Mouse (Mus musculus) embryonic facial prominence, embryonic 10.5 days (tissue): ENCODE data around the gene Gca. TPM values are rescaled to one million over a fixed set of nuclear protein-coding genes. Genes with fewer than 3 reads are reported as not detected.
"Not testable (repeated sequence)": the region's sequence is repeated elsewhere in the genome, so short reads cannot be mapped to it uniquely, and the experiment has no call there.

ENCODE experiments used
- DNase-seq: peaks from one replicate; pipeline ENCODE4 v3.0.0-alpha.2; 2017; ENCODE audit warnings: low spot score
- H3K27ac ChIP-seq: fragments of 300-500 bp; sonication (generic); replicated peaks from 2 replicates; pipeline ENCODE4 v1.5.1; 2016; ENCODE audit warnings: mild to moderate bottlenecking
- H3K27me3 ChIP-seq: fragments of 300-500 bp; sonication (generic); replicated peaks from 2 replicates; pipeline ENCODE4 v1.6.1; 2016; ENCODE audit warnings: low read depth, mild to moderate bottlenecking; ENCODE audit not compliant: poor library complexity, severe bottlenecking
- H3K36me3 ChIP-seq: fragments of 300-500 bp; sonication (generic); replicated peaks from 2 replicates; pipeline ENCODE4 v1.6.1; 2016; ENCODE audit warnings: mild to moderate bottlenecking, moderate library complexity
- H3K4me1 ChIP-seq: fragments of 300-500 bp; sonication (generic); 2 replicates; pipeline ENCODE4 v1.6.1; 2016
- H3K4me3 ChIP-seq: fragments of 300-500 bp; sonication (generic); 2 replicates; pipeline ENCODE4 v1.5.1; 2016; ENCODE audit warnings: mild to moderate bottlenecking, moderate library complexity
- H3K9me3 ChIP-seq: fragments of 300-500 bp; sonication (generic); 2 replicates; pipeline ENCODE4 v1.6.1; 2016; ENCODE audit warnings: mild to moderate bottlenecking
- WGBS: fragments of 180-500 bp; shearing (Covaris S2); methylation state at CpG from one replicate; pipeline ENCODE4 v1.1.7; 2016; 5-methylcytosine and 5-hydroxymethylcytosine counted together
- polyA plus RNA-seq: library from polyadenylated mRNA; unstranded; fragments of >200 nt; fragmentation: Nextera tagmentation; extraction: Ambion mirVana; gene quantifications from 2 replicates; pipeline ENCODE4 v1.2.1, GENCODE M21; 2016

Gca gene
- polyA plus RNA-seq, 1 experiment from 2014 or later: 2.3 TPM

DNA sequence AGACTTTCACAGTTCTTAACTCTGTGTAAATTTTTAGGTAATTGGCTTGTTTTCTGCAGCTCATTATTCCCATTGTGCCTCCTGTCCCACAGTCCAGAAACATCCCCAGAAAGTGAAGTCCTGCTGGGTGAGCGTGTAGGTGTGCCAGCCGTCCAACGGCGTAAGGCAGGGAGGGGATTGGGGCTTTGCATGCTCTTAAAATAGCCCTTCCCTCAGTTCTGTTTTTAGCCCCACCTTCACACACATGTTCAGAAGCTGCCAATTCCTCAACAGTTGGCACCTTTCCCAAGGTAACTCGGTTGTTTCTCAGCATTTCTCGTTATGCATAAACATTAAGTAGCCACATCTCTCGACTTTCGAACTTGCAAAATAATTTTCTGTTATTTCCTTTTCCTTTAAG, 17.6 kb downstream of the Gca start:
- WGBS: 82% methylated on average over 8 of the region's 8 CpGs

DNA sequence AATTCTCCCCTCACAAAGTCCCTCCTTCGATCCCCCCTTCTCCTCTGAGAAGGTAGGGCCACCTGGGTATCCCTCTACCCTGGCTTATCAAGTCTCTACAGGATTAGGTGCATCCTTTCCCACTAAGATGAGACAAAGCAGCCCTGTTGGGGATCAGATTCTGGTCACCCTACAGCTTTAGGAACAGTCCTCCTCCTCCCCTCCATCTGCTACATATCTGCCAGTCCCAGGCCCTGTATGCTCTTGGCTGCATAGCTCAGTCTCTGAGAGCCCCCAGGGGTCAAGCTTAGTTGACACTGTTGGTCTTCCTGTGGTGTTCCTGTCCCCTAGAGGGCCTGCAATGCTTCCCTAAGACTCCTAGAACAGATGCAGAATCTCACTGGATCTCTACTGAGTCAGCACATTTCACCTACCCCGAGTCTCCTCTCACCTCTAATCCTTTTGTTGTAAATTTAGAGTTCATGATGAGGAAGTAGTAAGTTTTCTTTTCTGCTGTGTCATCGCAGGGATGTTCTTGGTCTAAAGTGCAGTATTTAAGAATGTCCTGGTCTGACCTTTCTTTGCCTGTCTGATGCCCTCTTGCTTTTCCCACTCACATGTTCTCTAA, 21.0 kb downstream of the Gca start:
- 63% methylated on average over 3 of the region's 3 CpGs for WGBS
- H3K4me3 ChIP-seq: no peak overlapping the region
- H3K27ac ChIP-seq: no peak overlapping the region
- no peaks in the 10 kb centered on the region for H3K27me3 ChIP-seq
- H3K4me1 ChIP-seq: no peaks in the 10 kb centered on the region
- H3K36me3 ChIP-seq: no peaks in the 10 kb centered on the region
- no peak for DNase-seq
- no peaks in the 10 kb centered on the region for H3K9me3 ChIP-seq

More for the DNA sequence above, 17.6 kb downstream of the Gca start:
- no peaks in the 10 kb centered on the region for H3K36me3 ChIP-seq
- no peaks in the 10 kb centered on the region for H3K27me3 ChIP-seq
- no peak overlapping the region for H3K4me3 ChIP-seq
- H3K9me3 ChIP-seq: no peaks in the 10 kb centered on the region
- DNase-seq: no peak
- no peak overlapping the region for H3K27ac ChIP-seq
- no peaks in the 10 kb centered on the region for H3K4me1 ChIP-seq

DNA sequence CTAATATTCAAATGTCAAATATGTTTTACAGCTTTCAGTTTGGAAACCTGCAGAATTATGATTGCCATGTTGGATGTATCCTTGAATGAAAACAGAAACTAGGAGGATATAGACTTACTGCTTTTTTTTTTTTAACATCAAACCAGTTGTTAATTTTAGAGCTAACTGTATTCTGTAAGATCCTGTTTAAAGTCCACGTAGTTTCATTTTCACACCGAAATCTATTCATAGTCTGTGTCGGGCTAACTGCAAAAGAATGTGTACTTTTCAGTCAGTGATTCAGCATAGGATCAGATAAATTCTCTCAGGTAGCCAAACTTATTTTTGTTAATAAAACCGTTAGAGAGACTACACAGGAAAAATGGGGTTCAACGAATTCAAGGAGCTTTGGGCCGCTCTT, 21.8 kb downstream of the Gca start:
- no peak overlapping the region for H3K27ac ChIP-seq
- H3K27me3 ChIP-seq: no peaks in the 10 kb centered on the region
- no peak for DNase-seq
- 87% methylated on average over 6 of the region's 6 CpGs for WGBS
- no peaks in the 10 kb centered on the region for H3K4me1 ChIP-seq
- no peak overlapping the region for H3K4me3 ChIP-seq
- H3K9me3 ChIP-seq: no peaks in the 10 kb centered on the region
- H3K36me3 ChIP-seq: no peaks in the 10 kb centered on the region

DNA sequence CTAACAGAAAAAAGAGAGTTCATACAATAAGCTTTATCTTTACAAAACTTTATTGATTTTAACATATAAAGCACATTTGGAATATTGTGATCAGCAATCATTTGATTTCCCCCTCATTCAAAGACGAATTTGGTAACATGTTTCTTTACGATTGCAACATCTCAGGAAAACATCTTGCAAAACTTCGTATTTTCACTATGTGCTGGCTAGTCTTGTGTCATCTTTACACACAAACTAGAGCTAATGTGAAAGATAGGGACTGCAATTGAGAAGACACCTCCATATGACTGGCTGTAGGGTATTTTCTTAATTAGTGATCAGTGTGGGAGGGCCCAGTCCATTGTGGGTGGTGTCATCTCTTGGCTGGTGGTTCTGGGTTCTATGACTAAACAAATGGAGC, 42.2 kb downstream of the Gca start:
- H3K36me3 ChIP-seq: no peaks in the 10 kb centered on the region
- DNase-seq: no peak
- no peak overlapping the region for H3K27ac ChIP-seq
- H3K4me3 ChIP-seq: no peak overlapping the region
- WGBS: 92% methylated on average over 3 of the region's 3 CpGs
- H3K27me3 ChIP-seq: no peaks in the 10 kb centered on the region
- no peaks in the 10 kb centered on the region for H3K4me1 ChIP-seq
- H3K9me3 ChIP-seq: no peaks in the 10 kb centered on the region

DNA sequence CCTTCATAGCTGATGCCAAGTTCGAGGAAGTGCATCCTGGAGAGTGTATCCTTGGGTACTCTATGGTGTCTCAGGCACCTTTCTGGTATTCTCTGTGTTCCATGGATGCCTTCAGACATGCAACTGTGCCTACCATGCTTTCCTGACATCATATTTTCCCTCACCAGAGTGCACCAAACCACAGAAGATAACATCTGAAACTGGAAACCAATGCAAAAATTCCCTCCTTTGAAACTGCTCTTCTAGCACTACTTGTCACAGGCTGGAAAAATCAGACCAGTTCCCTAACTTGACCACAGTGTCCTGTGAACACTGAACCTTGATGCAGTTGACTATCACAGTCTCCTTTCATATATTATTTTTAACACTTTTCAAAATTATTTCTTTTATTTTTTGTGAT, 45.5 kb downstream of the Gca start:
- Histone ChIP-seq H3K27ac (no peak overlapping the region), H3K4me3 (no peak overlapping the region), H3K36me3 (no peaks in the 10 kb centered on the region), H3K9me3 (no peaks in the 10 kb centered on the region), H3K4me1 (no peaks in the 10 kb centered on the region), H3K27me3 (no peaks in the 10 kb centered on the region)
- WGBS: 77% methylated on average over 1 of the region's 1 CpGs
- DNase-seq: no peak

DNA sequence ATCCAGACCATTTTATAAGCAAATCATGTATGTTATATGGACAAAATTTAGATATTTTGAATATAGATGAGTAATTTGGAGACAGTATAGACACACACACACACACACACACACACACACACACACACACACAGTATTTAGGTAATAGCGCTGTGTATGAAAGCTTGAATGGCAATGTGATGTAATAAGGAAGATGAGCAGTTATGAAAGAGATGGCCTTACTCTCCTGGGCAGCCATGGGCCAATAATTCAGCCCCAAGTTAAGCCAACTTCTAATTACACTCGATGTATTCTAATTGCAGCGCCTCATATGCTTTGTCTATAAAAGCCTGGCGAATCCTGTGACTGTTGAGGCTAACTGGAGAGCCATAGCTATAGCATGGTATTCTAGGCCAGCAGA, 50.3 kb downstream of the Gca start:
- not testable (repeated sequence) for H3K27me3 ChIP-seq, DNase-seq, H3K36me3 ChIP-seq, H3K4me3 ChIP-seq, H3K4me1 ChIP-seq, H3K9me3 ChIP-seq, H3K27ac ChIP-seq
- 91% methylated on average over 4 of the region's 4 CpGs for WGBS

DNA sequence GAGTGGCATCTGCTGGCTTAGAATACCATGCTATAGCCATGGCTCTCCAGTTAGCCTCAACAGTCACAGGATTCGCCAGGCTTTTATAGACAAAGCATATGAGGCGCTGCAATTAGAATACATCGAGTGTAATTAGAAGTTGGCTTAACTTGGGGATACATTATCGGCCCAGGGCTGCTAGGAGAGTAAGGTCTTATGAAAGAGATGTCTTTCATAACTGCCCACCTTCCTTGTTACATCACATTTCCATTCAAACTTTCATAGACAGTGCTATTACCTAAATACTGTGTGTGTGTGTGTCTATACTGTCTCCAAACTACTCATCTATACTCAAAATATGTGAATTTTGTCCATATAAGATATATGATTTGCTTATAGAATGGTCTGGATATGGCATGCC, 51.2 kb downstream of the Gca start:
- Histone ChIP-seq H3K27me3 (no peaks in the 10 kb centered on the region), H3K4me1 (no peaks in the 10 kb centered on the region), H3K36me3 (no peaks in the 10 kb centered on the region), H3K27ac (no peak overlapping the region), H3K4me3 (no peak overlapping the region), H3K9me3 (no peaks in the 10 kb centered on the region)
- DNase-seq: no peak
- WGBS: 93% methylated on average over 4 of the region's 4 CpGs

DNA sequence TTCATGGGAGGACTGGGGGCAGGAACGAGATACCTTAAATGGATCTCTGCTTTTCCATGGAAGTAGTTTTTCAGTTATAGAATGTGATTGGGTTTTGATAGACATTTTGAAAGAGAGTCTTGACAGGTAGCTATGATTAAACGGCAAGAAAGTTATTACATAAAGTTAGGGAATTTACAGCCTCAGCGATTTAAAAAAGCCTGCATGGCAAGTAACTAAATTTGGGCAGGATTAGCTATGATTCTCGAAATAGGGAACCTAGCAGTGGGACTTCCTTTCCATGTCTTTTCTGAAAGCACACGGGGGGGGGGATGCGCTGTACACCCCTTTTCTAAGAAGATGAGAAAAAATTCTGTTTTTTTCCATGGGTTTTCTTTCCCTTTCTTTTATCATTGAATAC, 53.2 kb downstream of the Gca start:
- 89% methylated on average over 6 of the region's 6 CpGs for WGBS

DNA sequence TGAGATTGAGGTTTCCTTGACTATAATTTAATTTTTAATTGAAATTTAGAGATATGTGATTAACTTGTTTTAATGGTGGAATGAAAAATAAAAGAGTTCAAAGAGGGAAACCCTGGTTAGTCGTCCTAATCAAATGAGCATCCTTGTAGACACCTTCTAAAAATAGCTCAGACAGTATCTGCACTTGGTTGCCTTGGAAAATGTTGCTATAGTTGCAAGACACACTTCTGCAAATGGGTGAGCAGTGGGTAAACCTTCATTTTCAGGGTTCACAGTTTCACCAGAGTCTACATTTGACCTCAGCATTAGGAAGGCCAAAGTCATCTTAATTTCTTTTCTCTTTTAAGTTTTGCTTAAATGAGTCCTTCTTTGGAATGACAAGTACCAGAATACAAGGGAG, 54.3 kb downstream of the Gca start:
- Histone ChIP-seq H3K27ac (no peak overlapping the region), H3K9me3 (no peaks in the 10 kb centered on the region), H3K27me3 (no peaks in the 10 kb centered on the region), H3K4me1 (no peaks in the 10 kb centered on the region), H3K36me3 (no peaks in the 10 kb centered on the region), H3K4me3 (no peak overlapping the region)
- DNase-seq: no peak
- WGBS: 65% methylated on average over 1 of the region's 1 CpGs

More for the DNA sequence above, 53.2 kb downstream of the Gca start:
- DNase-seq: no peak
- no peaks in the 10 kb centered on the region for H3K4me1 ChIP-seq
- no peaks in the 10 kb centered on the region for H3K9me3 ChIP-seq
- H3K27me3 ChIP-seq: no peaks in the 10 kb centered on the region
- H3K4me3 ChIP-seq: no peak overlapping the region
- no peak overlapping the region for H3K27ac ChIP-seq
- no peaks in the 10 kb centered on the region for H3K36me3 ChIP-seq

DNA sequence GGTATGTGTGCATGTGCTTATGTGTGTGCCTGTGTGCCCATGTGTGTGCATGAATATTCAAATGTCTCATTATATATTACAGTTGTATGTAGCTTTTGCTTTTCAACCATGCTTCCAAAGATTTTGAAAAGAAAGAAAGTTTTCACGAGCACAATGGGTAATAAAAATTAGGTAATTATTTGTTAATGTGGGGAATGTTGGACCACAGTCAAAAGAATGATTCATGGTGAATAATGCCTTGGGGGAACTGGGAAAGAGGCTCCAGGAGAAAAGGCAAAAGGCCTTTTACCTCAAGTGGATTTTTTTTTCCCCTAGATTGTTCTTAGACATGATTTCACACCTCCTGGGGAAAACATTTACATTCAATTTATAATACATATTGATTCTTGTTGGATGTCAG, 61.9 kb downstream of the Gca start:
- Histone ChIP-seq H3K9me3 (no peaks in the 10 kb centered on the region), H3K36me3 (no peaks in the 10 kb centered on the region), H3K27me3 (no peaks in the 10 kb centered on the region), H3K27ac (no peak overlapping the region), H3K4me1 (no peaks in the 10 kb centered on the region), H3K4me3 (no peak overlapping the region)
- 56% methylated on average over 1 of the region's 1 CpGs for WGBS
- DNase-seq: no peak

DNA sequence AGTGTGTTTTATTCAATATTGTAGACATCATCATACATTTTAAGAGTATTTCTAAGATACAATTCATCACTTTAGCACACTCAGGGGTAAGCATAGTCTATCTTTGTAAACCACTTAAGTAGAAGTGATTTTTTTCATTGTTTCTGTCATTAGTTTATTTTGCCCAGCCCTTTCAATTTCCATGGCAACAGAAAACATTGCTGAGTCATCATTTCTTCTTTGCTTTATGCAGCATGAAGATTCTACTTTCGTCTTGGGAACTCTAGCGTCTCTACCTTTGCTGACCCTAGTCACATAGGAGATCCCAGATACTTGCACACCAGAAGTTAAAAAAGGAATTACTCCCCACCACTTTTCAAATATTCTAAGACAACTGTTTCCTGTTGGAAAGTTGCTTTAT, 63.6 kb downstream of the Gca start:
- Histone ChIP-seq H3K9me3 (no peaks in the 10 kb centered on the region), H3K27ac (no peak overlapping the region), H3K27me3 (no peaks in the 10 kb centered on the region), H3K36me3 (no peaks in the 10 kb centered on the region), H3K4me1 (no peaks in the 10 kb centered on the region), H3K4me3 (no peak overlapping the region)
- 93% methylated on average over 2 of the region's 2 CpGs for WGBS
- no peak for DNase-seq

DNA sequence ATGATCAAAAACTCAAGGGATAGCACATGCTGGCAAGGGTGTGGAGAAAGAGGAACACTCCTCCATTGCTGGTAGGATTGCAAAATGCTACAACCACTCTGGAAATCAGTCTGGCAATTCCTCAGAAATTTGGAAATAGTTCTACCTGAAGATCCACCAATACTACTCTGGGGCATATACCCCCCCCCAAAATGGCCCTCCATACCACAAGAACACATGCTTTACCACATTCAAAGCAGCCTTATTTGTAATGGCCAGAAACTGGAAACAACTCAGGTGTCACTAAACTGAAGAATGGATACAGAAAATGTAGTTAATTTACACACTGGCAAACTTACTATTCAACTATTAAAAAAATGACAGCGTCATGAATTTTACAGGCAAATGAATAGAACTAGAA, 66.6 kb downstream of the Gca start:
- WGBS: 74% methylated on average over 1 of the region's 1 CpGs
- Histone ChIP-seq H3K9me3 (no peaks in the 10 kb centered on the region), H3K36me3 (no peaks in the 10 kb centered on the region), H3K4me3 (no peak overlapping the region), H3K27me3 (no peaks in the 10 kb centered on the region), H3K4me1 (no peaks in the 10 kb centered on the region), H3K27ac (no peak overlapping the region)
- no peak for DNase-seq

DNA sequence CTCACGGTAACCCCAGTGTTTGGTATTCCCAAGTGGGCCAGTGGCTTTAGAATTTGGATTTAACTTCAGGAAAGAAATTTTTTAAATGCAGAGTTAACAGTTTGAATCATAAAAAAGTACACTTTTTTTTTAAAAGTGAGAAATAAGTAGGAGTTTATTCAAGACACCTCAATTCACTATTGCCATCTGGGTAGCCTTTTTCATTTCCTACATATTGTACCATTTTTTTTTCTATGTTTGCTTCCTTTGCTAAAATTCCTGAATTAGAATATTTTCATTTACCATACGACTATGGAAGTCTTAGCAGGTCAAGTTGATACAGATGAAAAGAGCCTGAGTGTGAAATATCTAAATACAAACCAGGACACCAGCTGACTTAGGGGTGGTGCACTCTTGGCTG, 79.0 kb downstream of the Gca start:
- Histone ChIP-seq H3K27ac (no peak overlapping the region), H3K36me3 (no peaks in the 10 kb centered on the region), H3K27me3 (no peaks in the 10 kb centered on the region), H3K4me1 (no peaks in the 10 kb centered on the region), H3K9me3 (no peaks in the 10 kb centered on the region), H3K4me3 (no peak overlapping the region)
- 74% methylated on average over 2 of the region's 2 CpGs for WGBS
- no peak for DNase-seq
